Mouse (Mus musculus): ENCODE measurements around the gene Cep295. TPM values are rescaled to one million over a fixed set of nuclear protein-coding genes. Genes with fewer than 3 reads are reported as not detected.
"Not testable (repeated sequence)": the region's sequence is repeated elsewhere in the genome, so short reads cannot be mapped to it uniquely, and the experiment has no call there.

Cep295 gene
- polyA plus RNA-seq, 1 experiment, result 3.8 TPM

DNA sequence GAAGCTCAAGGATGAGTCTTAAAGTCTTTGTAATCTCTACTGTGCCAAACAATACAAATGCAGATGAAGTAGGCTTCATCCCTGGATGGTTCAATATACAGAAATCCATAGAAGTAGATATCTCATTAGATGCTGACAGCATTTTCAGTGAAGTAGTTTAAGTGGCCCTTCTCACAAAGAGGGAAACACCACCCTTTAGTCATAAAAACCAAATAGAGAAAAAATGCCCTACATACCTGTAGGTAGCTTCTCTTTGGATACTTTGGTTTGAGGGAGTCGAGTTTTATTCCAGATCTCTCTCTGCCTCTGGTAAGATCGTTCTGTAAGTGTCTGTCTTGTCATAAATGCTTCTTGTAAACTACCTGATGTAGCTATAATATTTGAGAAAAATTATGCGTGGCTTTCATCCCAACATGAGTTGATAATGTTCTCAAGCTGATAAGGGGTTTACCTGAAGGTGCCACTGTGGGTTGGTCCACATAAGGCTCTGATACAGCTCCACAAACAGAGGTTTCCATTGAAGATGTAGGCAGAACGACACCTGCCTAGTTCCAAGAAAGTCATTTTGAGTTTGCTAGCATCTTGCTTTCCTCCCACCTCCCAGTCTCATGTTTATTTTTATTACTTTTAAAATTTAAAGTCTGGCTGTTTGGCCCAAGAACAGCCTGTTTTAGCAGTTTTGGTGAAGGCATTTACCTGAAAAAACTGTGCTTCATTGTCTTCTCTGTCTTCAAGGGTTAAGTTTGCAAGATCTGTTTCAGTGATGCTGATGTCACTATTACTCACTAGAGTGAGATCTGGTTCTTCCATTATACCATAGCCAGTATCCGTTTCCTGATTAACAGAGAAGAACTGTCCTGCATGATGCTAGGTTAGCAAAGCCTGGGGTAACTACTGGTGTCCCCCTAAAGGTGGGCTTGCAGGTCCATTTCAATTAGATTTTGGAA, 40.1 kb downstream of the Cep295 start:
- Histone ChIP-seq H3K4me3 (ENCODE audit: extremely low read depth, insufficient read depth, insufficient read length) (no peak overlapping the region), H3K36me3 (ENCODE audit: control insufficient read depth, insufficient read depth, low read length) (peaks cover 29% of the 10 kb centered on the region), H3K27me3 (ENCODE audit: control insufficient read depth, insufficient read depth, low read length) (no peaks in the 10 kb centered on the region), H3K4me1 (ENCODE audit: control insufficient read depth, insufficient read depth, insufficient read length) (no peaks in the 10 kb centered on the region), H3K27ac (ENCODE audit: insufficient read depth, low read length) (no peak overlapping the region)
- DNase-seq (ENCODE audit: low read depth in 1 of 2, low spot score in 2 of 2), result no peak
- 80% methylated on average over 5 of the region's 5 CpGs for WGBS
- TF ChIP-seq CTCF (IDR thresholded peaks at IDR 0.05; ENCODE audit: extremely low read depth, insufficient read depth, insufficient read length, insufficient replicate concordance) (no peak), POLR2A (IDR thresholded peaks at IDR 0.05; ENCODE audit: low read depth, low read length) (no peak)

DNA sequence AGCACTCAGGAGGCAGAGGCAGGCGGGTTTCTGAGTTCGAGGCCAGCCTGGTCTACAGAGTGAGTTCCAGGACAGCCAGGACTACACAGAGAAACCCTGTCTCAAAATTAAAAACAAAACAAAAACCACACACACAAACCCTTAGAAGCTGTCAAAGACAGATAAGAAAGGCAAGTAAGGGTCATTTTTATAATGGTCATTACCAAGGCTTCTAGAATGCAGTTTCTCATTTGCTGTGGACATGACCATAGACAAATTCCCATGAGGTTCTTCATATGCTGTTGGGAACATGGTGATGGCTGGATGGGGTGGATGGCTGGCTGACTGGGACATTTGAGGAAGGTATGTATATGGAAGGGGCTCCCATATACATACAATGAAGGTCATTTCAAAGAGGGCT, 41.3 kb downstream of the Cep295 start:
- H3K36me3 ChIP-seq (ENCODE audit: control insufficient read depth, insufficient read depth, low read length), result peaks cover 33% of the 10 kb centered on the region
- not testable (repeated sequence) for H3K27me3 ChIP-seq (ENCODE audit: control insufficient read depth, insufficient read depth, low read length); H3K4me3 ChIP-seq (ENCODE audit: extremely low read depth, insufficient read depth, insufficient read length); DNase-seq (ENCODE audit: low read depth in 1 of 2, low spot score in 2 of 2); H3K27ac ChIP-seq (ENCODE audit: insufficient read depth, low read length); H3K4me1 ChIP-seq (ENCODE audit: control insufficient read depth, insufficient read depth, insufficient read length)
- WGBS, result 90% methylated on average over 2 of the region's 2 CpGs

DNA sequence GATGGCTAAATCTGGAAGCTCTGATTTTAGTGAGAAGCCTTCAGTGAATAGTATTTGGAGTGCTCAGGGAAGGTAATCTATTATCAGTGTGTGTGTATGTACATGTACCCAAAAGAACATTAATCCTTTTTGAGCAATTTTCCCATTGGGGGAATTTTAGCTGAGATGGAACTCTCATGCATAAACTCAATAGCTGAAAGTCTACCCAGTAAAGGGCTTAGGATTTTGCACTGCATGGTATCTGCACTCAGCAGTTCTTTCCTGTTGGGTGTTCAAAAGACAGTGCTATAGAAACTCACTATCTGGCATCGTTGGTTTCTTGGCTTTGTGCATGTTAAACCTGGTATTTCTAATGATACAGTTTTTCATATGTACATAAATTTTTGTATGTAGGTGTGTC, 43.0 kb downstream of the Cep295 start:
- no peak for DNase-seq (ENCODE audit: low read depth in 1 of 2, low spot score in 2 of 2)
- WGBS, result 98% methylated on average over 1 of the region's 1 CpGs
- Histone ChIP-seq H3K36me3 (ENCODE audit: control insufficient read depth, insufficient read depth, low read length) (peaks cover 39% of the 10 kb centered on the region), H3K27me3 (ENCODE audit: control insufficient read depth, insufficient read depth, low read length) (no peaks in the 10 kb centered on the region), H3K4me1 (ENCODE audit: control insufficient read depth, insufficient read depth, insufficient read length) (no peaks in the 10 kb centered on the region), H3K4me3 (ENCODE audit: extremely low read depth, insufficient read depth, insufficient read length) (no peak overlapping the region), H3K27ac (ENCODE audit: insufficient read depth, low read length) (no peak overlapping the region)
- TF ChIP-seq POLR2A (IDR thresholded peaks at IDR 0.05; ENCODE audit: low read depth, low read length) (no peak), CTCF (IDR thresholded peaks at IDR 0.05; ENCODE audit: extremely low read depth, insufficient read depth, insufficient read length, insufficient replicate concordance) (no peak)

DNA sequence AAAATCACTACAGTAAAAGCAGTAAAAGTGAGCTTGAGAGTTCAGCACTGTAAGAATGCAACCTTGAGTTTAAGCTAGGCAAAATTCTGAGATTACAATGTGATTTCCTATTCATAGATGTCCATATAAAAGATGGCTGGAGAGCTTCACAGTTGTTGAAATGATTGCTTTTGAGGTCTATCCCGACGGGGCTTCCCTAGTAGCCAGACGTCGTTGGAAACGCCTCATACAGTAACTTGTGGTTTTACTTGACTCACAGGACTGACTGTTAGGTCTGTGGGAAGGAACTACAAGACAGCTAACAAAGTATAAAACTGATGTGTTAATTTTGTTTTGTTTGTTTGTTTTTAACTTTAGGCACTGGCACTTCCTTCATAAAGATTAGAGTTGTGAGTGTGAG, 44.0 kb downstream of the Cep295 start:
- Histone ChIP-seq H3K36me3 (ENCODE audit: control insufficient read depth, insufficient read depth, low read length) (peaks cover 44% of the 10 kb centered on the region), H3K27ac (ENCODE audit: insufficient read depth, low read length) (no peak overlapping the region), H3K4me1 (ENCODE audit: control insufficient read depth, insufficient read depth, insufficient read length) (no peaks in the 10 kb centered on the region), H3K27me3 (ENCODE audit: control insufficient read depth, insufficient read depth, low read length) (no peaks in the 10 kb centered on the region), H3K4me3 (ENCODE audit: extremely low read depth, insufficient read depth, insufficient read length) (no peak overlapping the region)
- no peak for TF ChIP-seq POLR2A (IDR thresholded peaks at IDR 0.05; ENCODE audit: low read depth, low read length)
- no peak for TF ChIP-seq CTCF (IDR thresholded peaks at IDR 0.05; ENCODE audit: extremely low read depth, insufficient read depth, insufficient read length, insufficient replicate concordance)
- DNase-seq (ENCODE audit: low read depth in 1 of 2, low spot score in 2 of 2), result no peak
- WGBS, result 79% methylated on average over 5 of the region's 5 CpGs

DNA sequence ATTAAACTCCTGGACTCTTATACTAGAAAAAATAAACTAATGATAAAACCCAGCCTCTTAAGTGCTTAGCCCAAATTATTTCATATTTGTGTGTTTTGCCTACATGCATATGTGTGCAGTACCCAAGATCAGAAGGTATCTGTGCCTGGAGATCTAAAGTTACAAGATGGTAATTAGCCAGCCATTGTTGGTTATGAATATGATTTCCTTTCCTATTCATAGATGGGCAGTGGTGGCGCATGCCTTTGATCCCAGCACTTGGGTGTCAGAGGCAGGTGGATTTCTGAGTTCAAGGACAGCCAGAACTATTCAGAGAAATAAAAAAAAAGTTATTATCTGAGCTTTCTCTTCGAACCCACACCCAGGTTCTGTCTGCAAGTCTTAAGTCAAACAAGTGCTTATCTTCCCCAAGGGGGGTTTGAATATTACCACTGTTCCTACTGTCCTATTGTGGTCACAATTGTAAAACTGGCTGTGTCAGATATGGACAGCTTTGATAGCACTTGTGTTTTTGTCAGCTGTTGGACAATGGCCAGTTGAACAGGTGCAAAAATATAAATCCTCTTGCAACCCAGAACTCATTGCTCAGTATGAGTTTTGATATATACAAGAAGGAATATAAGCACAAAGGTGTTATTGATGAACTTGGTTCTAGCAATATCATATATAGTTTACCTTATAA, 45.4 kb downstream of the Cep295 start:
- H3K27me3 ChIP-seq (ENCODE audit: control insufficient read depth, insufficient read depth, low read length), result no peaks in the 10 kb centered on the region
- WGBS, result 82% methylated on average over 2 of the region's 2 CpGs
- no peak for DNase-seq (ENCODE audit: low read depth in 1 of 2, low spot score in 2 of 2)
- peaks cover 3% of the 10 kb centered on the region; the same call in 1 of the 2 replicates for H3K4me1 ChIP-seq (ENCODE audit: control insufficient read depth, insufficient read depth, insufficient read length)
- H3K36me3 ChIP-seq (ENCODE audit: control insufficient read depth, insufficient read depth, low read length), result peaks cover 42% of the 10 kb centered on the region
- H3K27ac ChIP-seq (ENCODE audit: insufficient read depth, low read length), result no peak overlapping the region
- TF ChIP-seq POLR2A (IDR thresholded peaks at IDR 0.05; ENCODE audit: low read depth, low read length) (no peak), CTCF (IDR thresholded peaks at IDR 0.05; ENCODE audit: extremely low read depth, insufficient read depth, insufficient read length, insufficient replicate concordance) (no peak)
- no peak overlapping the region for H3K4me3 ChIP-seq (ENCODE audit: extremely low read depth, insufficient read depth, insufficient read length)

DNA sequence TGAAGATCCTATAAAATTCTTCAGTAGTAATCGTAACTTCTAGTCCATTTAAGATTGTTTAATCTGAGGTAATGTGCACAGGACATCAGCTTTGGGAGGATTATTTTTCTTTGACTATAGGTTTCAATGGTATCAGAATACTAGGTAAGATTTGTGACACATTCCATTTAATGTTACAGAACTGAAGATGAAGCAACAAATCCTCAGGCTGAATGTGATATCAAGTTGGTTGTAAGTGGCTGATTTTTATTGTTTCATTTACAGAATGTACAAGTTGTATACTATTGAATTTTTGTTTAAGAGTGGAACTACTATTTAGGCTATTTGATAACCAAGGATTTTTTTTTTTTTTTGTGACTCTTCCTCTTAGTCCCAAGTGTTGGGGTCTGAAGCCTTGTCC, 47.4 kb downstream of the Cep295 start:
- no peak for DNase-seq (ENCODE audit: low read depth in 1 of 2, low spot score in 2 of 2)
- WGBS, result 94% methylated on average over 1 of the region's 1 CpGs
- Histone ChIP-seq H3K4me3 (ENCODE audit: extremely low read depth, insufficient read depth, insufficient read length) (no peak overlapping the region), H3K36me3 (ENCODE audit: control insufficient read depth, insufficient read depth, low read length) (peaks cover 36% of the 10 kb centered on the region), H3K27ac (ENCODE audit: insufficient read depth, low read length) (no peak overlapping the region), H3K27me3 (ENCODE audit: control insufficient read depth, insufficient read depth, low read length) (no peaks in the 10 kb centered on the region), H3K4me1 (ENCODE audit: control insufficient read depth, insufficient read depth, insufficient read length) (peaks cover 3% of the 10 kb centered on the region; the same call in 1 of the 2 replicates)
- TF ChIP-seq CTCF (IDR thresholded peaks at IDR 0.05; ENCODE audit: extremely low read depth, insufficient read depth, insufficient read length, insufficient replicate concordance) (no peak), POLR2A (IDR thresholded peaks at IDR 0.05; ENCODE audit: low read depth, low read length) (no peak)

DNA sequence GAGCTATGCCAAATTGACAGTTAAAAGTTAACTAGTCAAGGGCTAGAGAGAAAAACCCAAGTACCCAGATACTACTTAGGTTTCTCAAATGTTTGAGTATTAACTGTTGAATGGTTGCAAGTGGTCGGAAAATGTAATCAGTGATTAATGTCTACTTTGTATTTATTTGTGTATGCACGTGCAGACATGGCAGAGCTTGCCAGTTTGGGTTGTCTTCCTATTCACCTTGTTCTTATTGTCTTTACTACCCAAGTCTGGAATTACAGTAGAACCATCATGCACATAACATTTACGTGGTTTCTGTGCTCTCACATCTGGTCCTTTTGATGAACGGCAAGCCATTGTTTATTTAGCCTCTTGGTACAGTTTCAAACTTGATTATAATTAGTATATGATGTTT, 48.2 kb downstream of the Cep295 start:
- Histone ChIP-seq H3K36me3 (ENCODE audit: control insufficient read depth, insufficient read depth, low read length) (peaks cover 30% of the 10 kb centered on the region), H3K27me3 (ENCODE audit: control insufficient read depth, insufficient read depth, low read length) (no peaks in the 10 kb centered on the region), H3K4me1 (ENCODE audit: control insufficient read depth, insufficient read depth, insufficient read length) (peaks cover 3% of the 10 kb centered on the region; the same call in 1 of the 2 replicates), H3K4me3 (ENCODE audit: extremely low read depth, insufficient read depth, insufficient read length) (no peak overlapping the region), H3K27ac (ENCODE audit: insufficient read depth, low read length) (no peak overlapping the region)
- DNase-seq (ENCODE audit: low read depth in 1 of 2, low spot score in 2 of 2), result no peak
- WGBS, result 81% methylated on average over 4 of the region's 4 CpGs
- no peak for TF ChIP-seq CTCF (IDR thresholded peaks at IDR 0.05; ENCODE audit: extremely low read depth, insufficient read depth, insufficient read length, insufficient replicate concordance)
- no peak for TF ChIP-seq POLR2A (IDR thresholded peaks at IDR 0.05; ENCODE audit: low read depth, low read length)
